Mouse (Mus musculus): ENCODE results near the gene Trp73. TPM values are rescaled to one million over a fixed set of nuclear protein-coding genes. Genes with fewer than 3 reads are reported as not detected.

Gene Trp73
- polyA plus RNA-seq, 1 experiment from 2014 or later = 0.26 TPM

GRCm38 (mm10) chr4:154071521-154071920 is 68.5 kb downstream of the Trp73 start:
- Histone ChIP-seq H3K27ac (no peak overlapping the region), H3K27me3 (peaks cover 50% of the 10 kb centered on the region), H3K4me3 (no peak overlapping the region), H3K36me3 (no peaks in the 10 kb centered on the region), H3K9me3 (replicated peaks) (no peaks in the 10 kb centered on the region), H3K4me2 (no peak overlapping the region), H3K4me1 (replicated peaks) (no peaks in the 10 kb centered on the region), H3K9ac (no peak overlapping the region)
- WGBS = 2% methylated on average over 16 of the region's 20 CpGs
- ATAC-seq (replicated peaks; ENCODE audit: insufficient number of reproducible peaks, insufficient read depth, low FRiP score, low read depth) = no peak

- Histone ChIP-seq H3K9me3 (replicated peaks) (no peaks in the 10 kb centered on the region), H3K9ac (no peak overlapping the region), H3K4me1 (replicated peaks) (no peaks in the 10 kb centered on the region), H3K4me3 (no peak overlapping the region), H3K4me2 (no peak overlapping the region), H3K27me3 (peaks cover 50% of the 10 kb centered on the region), H3K27ac (no peak overlapping the region), H3K36me3 (no peaks in the 10 kb centered on the region)
- no peak; the same call in 1 of the 2 replicates for ATAC-seq (replicated peaks; ENCODE audit: insufficient number of reproducible peaks, insufficient read depth, low FRiP score, low read depth)
- 2% methylated on average over 5 of the region's 5 CpGs for WGBS
These were observed 69.1 kb downstream of the Trp73 start for GRCm38 (mm10) chr4:154070896-154071295.

GRCm38 (mm10) chr4:154064827-154065773 is 74.9 kb downstream of the Trp73 start:
- Histone ChIP-seq H3K27ac (no peak overlapping the region), H3K9me3 (replicated peaks) (no peaks in the 10 kb centered on the region), H3K4me2 (no peak overlapping the region), H3K4me3 (no peak overlapping the region), H3K4me1 (replicated peaks) (no peaks in the 10 kb centered on the region), H3K36me3 (no peaks in the 10 kb centered on the region), H3K9ac (no peak overlapping the region), H3K27me3 (peaks cover 27% of the 10 kb centered on the region)
- no peak for ATAC-seq (replicated peaks; ENCODE audit: insufficient number of reproducible peaks, insufficient read depth, low FRiP score, low read depth)
- 56% methylated on average over 14 of the region's 14 CpGs for WGBS

- WGBS = 55% methylated on average over 4 of the region's 4 CpGs
- 0 out of 2 replicates have a peak, but pooled peaks cover 4% of the 10 kb centered on the region for H3K4me1 ChIP-seq (replicated peaks)
- no peak overlapping the region for H3K4me3 ChIP-seq
- no peak for ATAC-seq (replicated peaks; ENCODE audit: insufficient number of reproducible peaks, insufficient read depth, low FRiP score, low read depth)
- H3K36me3 ChIP-seq = no peaks in the 10 kb centered on the region
- H3K9me3 ChIP-seq (replicated peaks) = no peaks in the 10 kb centered on the region
- no peak overlapping the region for H3K27ac ChIP-seq
- no peak overlapping the region for H3K4me2 ChIP-seq
- no peak overlapping the region for H3K9ac ChIP-seq
- peaks cover 11% of the 10 kb centered on the region for H3K27me3 ChIP-seq
These were observed 82.3 kb downstream of the Trp73 start for GRCm38 (mm10) chr4:154057696-154058095.

GRCm38 (mm10) chr4:154056661-154057060 is 83.3 kb downstream of the Trp73 start:
- no peak overlapping the region for H3K9ac ChIP-seq
- WGBS = 30% methylated on average over 2 of the region's 2 CpGs
- H3K27me3 ChIP-seq = peaks cover 11% of the 10 kb centered on the region; the same call in 1 of the 2 replicates
- H3K4me2 ChIP-seq = no peak overlapping the region
- no peak overlapping the region; the same call in 1 of the 2 replicates for H3K27ac ChIP-seq
- no peaks in the 10 kb centered on the region for H3K9me3 ChIP-seq (replicated peaks)
- 0 out of 2 replicates have a peak, but pooled peaks cover 4% of the 10 kb centered on the region for H3K4me1 ChIP-seq (replicated peaks)
- H3K4me3 ChIP-seq = no peak overlapping the region
- no peak for ATAC-seq (replicated peaks; ENCODE audit: insufficient number of reproducible peaks, insufficient read depth, low FRiP score, low read depth)
- no peaks in the 10 kb centered on the region for H3K36me3 ChIP-seq

GRCm38 (mm10) chr4:154056046-154056445 is 84.0 kb downstream of the Trp73 start:
- ATAC-seq (replicated peaks; ENCODE audit: insufficient number of reproducible peaks, insufficient read depth, low FRiP score, low read depth) = no peak
- Histone ChIP-seq H3K27me3 (peaks cover 11% of the 10 kb centered on the region; the same call in 1 of the 2 replicates), H3K4me2 (no peak overlapping the region), H3K36me3 (no peaks in the 10 kb centered on the region), H3K4me3 (no peak overlapping the region), H3K9me3 (replicated peaks) (no peaks in the 10 kb centered on the region), H3K9ac (no peak overlapping the region), H3K4me1 (replicated peaks) (0 out of 2 replicates have a peak, but pooled peaks cover 4% of the 10 kb centered on the region), H3K27ac (no peak overlapping the region; the same call in 1 of the 2 replicates)
- 57% methylated on average over 2 of the region's 2 CpGs for WGBS

- Histone ChIP-seq H3K36me3 (no peaks in the 10 kb centered on the region), H3K4me2 (no peak overlapping the region), H3K27ac (no peak overlapping the region), H3K27me3 (peaks cover 11% of the 10 kb centered on the region; the same call in 1 of the 2 replicates), H3K9me3 (replicated peaks) (no peaks in the 10 kb centered on the region), H3K9ac (no peak overlapping the region), H3K4me3 (no peak overlapping the region), H3K4me1 (replicated peaks) (0 out of 2 replicates have a peak, but pooled peaks cover 4% of the 10 kb centered on the region)
- peak; percentile 18; the same call in 1 of the 2 replicates for ATAC-seq (replicated peaks; ENCODE audit: insufficient number of reproducible peaks, insufficient read depth, low FRiP score, low read depth)
- WGBS = 70% methylated on average over 7 of the region's 7 CpGs
These were observed 84.5 kb downstream of the Trp73 start for GRCm38 (mm10) chr4:154055482-154055881.

- Histone ChIP-seq H3K36me3 (no peaks in the 10 kb centered on the region), H3K4me2 (no peak overlapping the region), H3K9me3 (replicated peaks) (no peaks in the 10 kb centered on the region), H3K4me1 (replicated peaks) (0 out of 2 replicates have a peak, but pooled peaks cover 4% of the 10 kb centered on the region), H3K4me3 (no peak overlapping the region), H3K27me3 (peaks cover 7% of the 10 kb centered on the region; the same call in 1 of the 2 replicates), H3K9ac (no peak overlapping the region), H3K27ac (no peak overlapping the region)
- 60% methylated on average over 4 of the region's 4 CpGs for WGBS
- ATAC-seq (replicated peaks; ENCODE audit: insufficient number of reproducible peaks, insufficient read depth, low FRiP score, low read depth) = no peak
These were observed 86.9 kb downstream of the Trp73 start for GRCm38 (mm10) chr4:154053065-154053464.

GRCm38 (mm10) chr4:154051401-154051800 is 88.6 kb downstream of the Trp73 start:
- 77% methylated on average over 3 of the region's 3 CpGs for WGBS
- no peak overlapping the region for H3K9ac ChIP-seq
- no peak for ATAC-seq (replicated peaks; ENCODE audit: insufficient number of reproducible peaks, insufficient read depth, low FRiP score, low read depth)
- no peaks in the 10 kb centered on the region for H3K27me3 ChIP-seq
- no peaks in the 10 kb centered on the region for H3K36me3 ChIP-seq
- no peak overlapping the region for H3K4me2 ChIP-seq
- H3K9me3 ChIP-seq (replicated peaks) = no peaks in the 10 kb centered on the region
- H3K4me1 ChIP-seq (replicated peaks) = no peaks in the 10 kb centered on the region
- H3K27ac ChIP-seq = no peak overlapping the region
- H3K4me3 ChIP-seq = no peak overlapping the region

- H3K27me3 ChIP-seq = peaks cover 13% of the 10 kb centered on the region; the same call in 1 of the 2 replicates
- no peaks in the 10 kb centered on the region for H3K4me1 ChIP-seq (replicated peaks)
- ATAC-seq (replicated peaks; ENCODE audit: insufficient number of reproducible peaks, insufficient read depth, low FRiP score, low read depth) = no peak
- no peaks in the 10 kb centered on the region for H3K36me3 ChIP-seq
- H3K9ac ChIP-seq = no peak overlapping the region
- H3K4me3 ChIP-seq = no peak overlapping the region
- no peak overlapping the region for H3K4me2 ChIP-seq
- 61% methylated on average over 5 of the region's 5 CpGs for WGBS
- no peak overlapping the region for H3K27ac ChIP-seq
- H3K9me3 ChIP-seq (replicated peaks) = no peaks in the 10 kb centered on the region
These were observed 94.2 kb downstream of the Trp73 start for GRCm38 (mm10) chr4:154045837-154046236.

GRCm38 (mm10) chr4:154042577-154042976 is 97.4 kb downstream of the Trp73 start, which contains the start of gene Ccdc27:
TSS of gene Ccdc27 (minus strand) at chr4:154042677.
- no peak for ATAC-seq (replicated peaks; ENCODE audit: insufficient number of reproducible peaks, insufficient read depth, low FRiP score, low read depth)
- Histone ChIP-seq H3K9ac (no peak within 1 kb of the TSS), H3K4me3 (no peak within 1 kb of the TSS), H3K36me3 (no peaks in the 10 kb centered on the region), H3K27me3 (peaks cover 13% of the 10 kb centered on the region; the same call in 1 of the 2 replicates), H3K27ac (no peak within 1 kb of the TSS), H3K4me2 (no peak within 1 kb of the TSS), H3K9me3 (replicated peaks) (no peaks in the 10 kb centered on the region), H3K4me1 (replicated peaks) (no peaks in the 10 kb centered on the region)
- 75% methylated on average over 9 of the region's 9 CpGs for WGBS

Data from heart, embryonic 15.5 days (tissue).